Mouse (Mus musculus) spleen, adult 2 months (tissue): ENCODE measurements around the gene Hexim2.

Source experiments
- CTCF ChIP-seq: fragments of 200-500 bp; IDR thresholded peaks from 2 replicates; pipeline ENCODE4 v1.5.1; 2011; ENCODE audit warnings: mild to moderate bottlenecking, inconsistent platforms; ENCODE audit not compliant: insufficient read depth, insufficient read length, insufficient replicate concordance; ENCODE audit errors: extremely low read depth
- POLR2A ChIP-seq: fragments of 200-500 bp; IDR thresholded peaks from 2 replicates; pipeline ENCODE4 v1.6.1; 2011; ENCODE audit warnings: low read depth, low read length, inconsistent platforms

- TF ChIP-seq CTCF (no peak), POLR2A (no peak)
Measured at GRCm38 (mm10) chr11:103133456-103134185, 1.4 kb downstream of the Hexim2 start.
